13 mouse cellular contexts compared by ENCODE assay signal in genomic region chr8:22013034-22013707, GRCm38 (mm10). TPM values are rescaled to one million over a fixed set of nuclear protein-coding genes. Genes with fewer than 3 reads are reported as not detected.
DNase-seq lines count a peak whose midpoint lies in the region; ATAC-seq and TF ChIP-seq lines count a peak whose summit lies in the region.
"Had no signal": no experiment of that assay in that cellular context is flagged by ENCODE, and none has a peak within 500 bp of the region (broad histone marks: within the 10 kb centered on the region; RNA-seq: fewer than 3 reads in every experiment).

No protein-coding gene starts in this region.

- ATAC-seq in kidney, postnatal 0 days (replicated peaks; ENCODE audit: low FRiP score, low read depth), result 0 out of 2 replicates have a peak, but pooled peaks have one; percentile 15
- ATAC-seq in kidney, embryonic 16.5 days (ENCODE audit: low FRiP score, low TSS enrichment), result no peak
- ATAC-seq in forebrain, embryonic 12.5 days (ENCODE audit: low FRiP score), result peak; percentile 73; the same call in 1 of the 2 replicates
- ATAC-seq: liver, postnatal 0 days had no signal

- H3K27ac ChIP-seq in kidney, postnatal 0 days, result no peak overlapping the region
- no peak overlapping the region for H3K27ac ChIP-seq in kidney, embryonic 16.5 days (ENCODE audit: low read length)
- H3K27ac ChIP-seq in forebrain, embryonic 12.5 days, result no peak overlapping the region
- H3K27ac ChIP-seq in olfactory bulb, adult 2 months (ENCODE audit: insufficient read depth, low read depth, low read length), result no peak overlapping the region
- H3K27ac ChIP-seq in heart, embryonic 10.5 days, result no peak overlapping the region
- H3K27ac ChIP-seq: heart, adult 2 months; neural tube, embryonic 12.5 days had no signal

- no peak for DNase-seq in kidney, postnatal 0 days (ENCODE audit: low spot score)
- DNase-seq in ZHBTc4 (ENCODE audit: low read depth, low spot score), result peak; percentile 44
- DNase-seq in ovary, adult 18-20 months (ENCODE audit: low spot score), result no peak
- no peak for DNase-seq in cerebellum, adult 18-20 months
- no peak for DNase-seq in heart, embryonic 10.5 days (ENCODE audit: low spot score)
- DNase-seq: heart, adult 2 months; kidney, postnatal 10 days; liver, postnatal 0 days had no signal

- no peak overlapping the region for H3K9ac ChIP-seq in kidney, postnatal 0 days (ENCODE audit: low read depth, low read length)
- H3K9ac ChIP-seq in kidney, embryonic 16.5 days (replicated peaks; ENCODE audit: low read length), result no peak overlapping the region
- no peak overlapping the region for H3K9ac ChIP-seq in forebrain, embryonic 12.5 days
- H3K9ac ChIP-seq: liver, postnatal 0 days; neural tube, embryonic 12.5 days had no signal

- no peak for TF ChIP-seq CTCF in kidney, postnatal 0 days (IDR thresholded peaks at IDR 0.05; ENCODE audit: low read depth)
- TF ChIP-seq CTCF in olfactory bulb, adult 2 months (IDR thresholded peaks at IDR 0.05; ENCODE audit: insufficient read depth, low read depth, low read length), result no peak

- H3K4me1 ChIP-seq in kidney, postnatal 0 days (replicated peaks; ENCODE audit: insufficient read depth, low read length), result no peaks in the 10 kb centered on the region
- no peaks in the 10 kb centered on the region for H3K4me1 ChIP-seq in kidney, embryonic 16.5 days (ENCODE audit: insufficient read depth, low read length)
- no peaks in the 10 kb centered on the region for H3K4me1 ChIP-seq in forebrain, embryonic 12.5 days
- peaks cover 3% of the 10 kb centered on the region; the same call in 1 of the 2 replicates for H3K4me1 ChIP-seq in olfactory bulb, adult 2 months (ENCODE audit: control insufficient read depth, insufficient read depth, low read length)
- no peaks in the 10 kb centered on the region for H3K4me1 ChIP-seq in heart, embryonic 10.5 days
- H3K4me1 ChIP-seq: neural tube, embryonic 12.5 days had no signal

- no peak overlapping the region for H3K4me3 ChIP-seq in kidney, postnatal 0 days (replicated peaks; ENCODE audit: low read depth, low read length)
- H3K4me3 ChIP-seq in kidney, embryonic 16.5 days (ENCODE audit: low read length), result no peak overlapping the region
- peak overlapping the region; percentile 13 for H3K4me3 ChIP-seq in forebrain, embryonic 12.5 days (replicated peaks)
- peak overlapping the region; percentile 38 for H3K4me3 ChIP-seq in olfactory bulb, adult 2 months (ENCODE audit: insufficient read depth, low read depth, low read length)
- no peak overlapping the region for H3K4me3 ChIP-seq in heart, embryonic 10.5 days
- H3K4me3 ChIP-seq: heart, adult 2 months; neural tube, embryonic 12.5 days had no signal

- TF ChIP-seq POLR2A in olfactory bulb, adult 2 months (IDR thresholded peaks at IDR 0.05; ENCODE audit: insufficient read depth, low read depth, low read length), result no peak

- H3K27me3 ChIP-seq in kidney, postnatal 0 days (ENCODE audit: insufficient read depth, low read length), result no peaks in the 10 kb centered on the region
- no peaks in the 10 kb centered on the region for H3K27me3 ChIP-seq in kidney, embryonic 16.5 days (ENCODE audit: insufficient read depth, low read length)
- H3K27me3 ChIP-seq in forebrain, embryonic 12.5 days, result peaks cover 60% of the 10 kb centered on the region
- H3K27me3 ChIP-seq in heart, embryonic 10.5 days (ENCODE audit: insufficient read depth, poor library complexity, severe bottlenecking), result no peaks in the 10 kb centered on the region
- H3K27me3 ChIP-seq: neural tube, embryonic 12.5 days had no signal

- H3K4me2 ChIP-seq in kidney, postnatal 0 days (ENCODE audit: low read length), result no peak overlapping the region
- no peak overlapping the region for H3K4me2 ChIP-seq in kidney, embryonic 16.5 days (replicated peaks; ENCODE audit: low read depth, low read length)
- H3K4me2 ChIP-seq in forebrain, embryonic 12.5 days, result peak overlapping the region; percentile 35
- H3K4me2 ChIP-seq: neural tube, embryonic 12.5 days had no signal

- H3K36me3 ChIP-seq in kidney, postnatal 0 days (ENCODE audit: insufficient read depth, low read length), result no peaks in the 10 kb centered on the region
- H3K36me3 ChIP-seq in kidney, embryonic 16.5 days (ENCODE audit: insufficient read depth, low read length), result no peaks in the 10 kb centered on the region
- no peaks in the 10 kb centered on the region for H3K36me3 ChIP-seq in forebrain, embryonic 12.5 days (replicated peaks)
- 0 out of 2 replicates have a peak, but pooled peaks cover 6% of the 10 kb centered on the region for H3K36me3 ChIP-seq in heart, embryonic 10.5 days
- H3K36me3 ChIP-seq: neural tube, embryonic 12.5 days had no signal

- WGBS in kidney, postnatal 0 days, result 59% methylated on average over 24 of the region's 24 CpGs
- WGBS in kidney, embryonic 16.5 days, result 55% methylated on average over 24 of the region's 24 CpGs
- WGBS in forebrain, embryonic 12.5 days, result 19% methylated on average over 24 of the region's 24 CpGs
- 30% methylated on average over 24 of the region's 24 CpGs for WGBS in olfactory bulb, adult 2 months
- 80% methylated on average over 24 of the region's 24 CpGs for WGBS in heart, embryonic 10.5 days

- no peaks in the 10 kb centered on the region for H3K9me3 ChIP-seq in kidney, postnatal 0 days (replicated peaks; ENCODE audit: low read length)
- no peaks in the 10 kb centered on the region for H3K9me3 ChIP-seq in kidney, embryonic 16.5 days (ENCODE audit: low read length)
- H3K9me3 ChIP-seq in forebrain, embryonic 12.5 days, result no peaks in the 10 kb centered on the region
- no peaks in the 10 kb centered on the region for H3K9me3 ChIP-seq in heart, embryonic 10.5 days
- H3K9me3 ChIP-seq: G1E; neural tube, embryonic 12.5 days had no signal

RNA-seq across cellular contexts. Expression of gene Ccdc70, which starts 43.6 kb away (rescaled TPM):
- not detected in 2 replicates for polyA plus RNA-seq in kidney, postnatal 0 days (2015; fragmentation: Nextera tagmentation; extraction: Ambion mirVana)
- not detected in 2 replicates for polyA plus RNA-seq in kidney, embryonic 16.5 days (2015; fragmentation: Nextera tagmentation; extraction: Ambion mirVana)
- not detected in 2 replicates for polyA plus RNA-seq in forebrain, embryonic 12.5 days (2016; fragmentation: Nextera tagmentation; extraction: Ambion mirVana)
- not detected in 2 replicates for polyA plus RNA-seq in olfactory bulb, adult 2 months (2012; ENCODE audit: insufficient read depth, insufficient read length, low replicate concordance, missing spikeins)
- not detected in 2 replicates for polyA plus RNA-seq in heart, embryonic 10.5 days (2016; fragmentation: Nextera tagmentation; extraction: Ambion mirVana)
- polyA plus RNA-seq: G1E; heart, adult 2 months; liver, postnatal 0 days; neural tube, embryonic 12.5 days had no signal

RNA-seq across cellular contexts. Expression of gene Atp7b, which starts 46.9 kb away (rescaled TPM):
- polyA plus RNA-seq in kidney, postnatal 0 days (2015; fragmentation: Nextera tagmentation; extraction: Ambion mirVana), result 0.33 and 0.52 TPM in 2 replicates
- 0.67 and 0.72 TPM in 2 replicates for polyA plus RNA-seq in kidney, embryonic 16.5 days (2015; fragmentation: Nextera tagmentation; extraction: Ambion mirVana)
- polyA plus RNA-seq in forebrain, embryonic 12.5 days (2016; fragmentation: Nextera tagmentation; extraction: Ambion mirVana), result 2.3 and 2.6 TPM in 2 replicates
- polyA plus RNA-seq in olfactory bulb, adult 2 months (2012; ENCODE audit: insufficient read depth, insufficient read length, low replicate concordance, missing spikeins), result not detected in 2 replicates
- polyA plus RNA-seq in heart, embryonic 10.5 days (2016; fragmentation: Nextera tagmentation; extraction: Ambion mirVana), result 3.4 and 3.8 TPM in 2 replicates

RNA-seq across cellular contexts. Expression of gene Alg11, which starts 47.4 kb away (rescaled TPM):
- polyA plus RNA-seq in kidney, postnatal 0 days (2015; fragmentation: Nextera tagmentation; extraction: Ambion mirVana), result 23.5 and 24.4 TPM in 2 replicates
- 33.0 and 36.0 TPM in 2 replicates for polyA plus RNA-seq in kidney, embryonic 16.5 days (2015; fragmentation: Nextera tagmentation; extraction: Ambion mirVana)
- 15.4 and 25.6 TPM in 2 replicates for polyA plus RNA-seq in forebrain, embryonic 12.5 days (2016; fragmentation: Nextera tagmentation; extraction: Ambion mirVana)
- not detected in 2 replicates for polyA plus RNA-seq in olfactory bulb, adult 2 months (2012; ENCODE audit: insufficient read depth, insufficient read length, low replicate concordance, missing spikeins)
- 20.3 and 34.6 TPM in 2 replicates for polyA plus RNA-seq in heart, embryonic 10.5 days (2016; fragmentation: Nextera tagmentation; extraction: Ambion mirVana)

RNA-seq across cellular contexts. Expression of gene Fam90a1a, which starts 54.7 kb away (rescaled TPM):
- polyA plus RNA-seq in kidney, postnatal 0 days (2015; fragmentation: Nextera tagmentation; extraction: Ambion mirVana), result not detected in 2 replicates
- polyA plus RNA-seq in kidney, embryonic 16.5 days (2015; fragmentation: Nextera tagmentation; extraction: Ambion mirVana), result not detected in 2 replicates
- not detected in 2 replicates for polyA plus RNA-seq in forebrain, embryonic 12.5 days (2016; fragmentation: Nextera tagmentation; extraction: Ambion mirVana)
- not detected in 2 replicates for polyA plus RNA-seq in olfactory bulb, adult 2 months (2012; ENCODE audit: insufficient read depth, insufficient read length, low replicate concordance, missing spikeins)
- polyA plus RNA-seq in heart, embryonic 10.5 days (2016; fragmentation: Nextera tagmentation; extraction: Ambion mirVana), result not detected in 2 replicates
- polyA plus RNA-seq: G1E; heart, adult 2 months; liver, postnatal 0 days; neural tube, embryonic 12.5 days had no signal

Comparison
In these comparisons a context has a peak if more than half of its experiments do, and no peak if none do; other contexts are left out.
1. H3K4me3 ChIP-seq: peak in forebrain, embryonic 12.5 days (single experiment) and olfactory bulb, adult 2 months (single experiment); none in kidney, postnatal 0 days (single experiment), kidney, embryonic 16.5 days (single experiment) and heart, embryonic 10.5 days (single experiment).